Mouse (Mus musculus) stomach, embryonic 16.5 days (tissue): ENCODE measurements at regions not wholly inside any gene's neighbourhood (a gene's known extent, or its start where the extent isn't known, plus 50 kb on each side); places are given as distances from the start of the nearest gene placed in this dataset.

Experiments
- ATAC-seq: fragments of 200-750 bp; cut with Nextera tagmentation; 2 replicates; pipeline ENCODE4 v1.8.0; 2017; ENCODE audit warnings: moderate number of reproducible peaks, moderate TSS enrichment; ENCODE audit not compliant: insufficient read depth, low FRiP score
- H3K27ac ChIP-seq: fragments of 300-500 bp; sonication (generic); 2 replicates; pipeline ENCODE4 v1.5.1; 2014; ENCODE audit warnings: low read length
- H3K27me3 ChIP-seq: fragments of 300-500 bp; sonication (generic); 2 replicates; pipeline ENCODE4 v1.6.1; 2014; ENCODE audit warnings: low read length, control low read depth, mixed read lengths; ENCODE audit not compliant: control insufficient read depth, insufficient read depth
- H3K36me3 ChIP-seq: fragments of 300-500 bp; sonication (generic); 2 replicates; pipeline ENCODE4 v1.6.1; 2014; ENCODE audit warnings: low read length; ENCODE audit not compliant: control insufficient read depth, insufficient read depth
- H3K4me1 ChIP-seq: fragments of 300-500 bp; sonication (generic); 2 replicates; pipeline ENCODE4 v1.6.1; 2014; ENCODE audit warnings: low read length, control low read depth, mixed read lengths; ENCODE audit not compliant: control insufficient read depth, insufficient read depth
- H3K4me2 ChIP-seq: fragments of 300-500 bp; sonication (generic); 2 replicates; pipeline ENCODE4 v1.6.1; 2014; ENCODE audit warnings: low read depth, low read length, mixed read lengths
- H3K4me3 ChIP-seq: fragments of 300-500 bp; sonication (generic); replicated peaks from 2 replicates; pipeline ENCODE4 v1.5.1; 2014; ENCODE audit warnings: mild to moderate bottlenecking, low read length
- H3K9ac ChIP-seq: fragments of 300-500 bp; sonication (generic); 2 replicates; pipeline ENCODE4 v1.6.1; 2014; ENCODE audit warnings: low read length
- H3K9me3 ChIP-seq: fragments of 300-500 bp; sonication (generic); replicated peaks from 2 replicates; pipeline ENCODE4 v1.6.1; 2016; ENCODE audit warnings: low read length, control low read depth; ENCODE audit not compliant: control insufficient read depth
- WGBS: fragments of 180-500 bp; shearing (Covaris S2); extraction: QIAGEN DNeasy Blood & Tissue Kit; methylation state at CpG from one replicate; pipeline ENCODE4 v1.1.7; 2014; 5-methylcytosine and 5-hydroxymethylcytosine counted together

GRCm38 (mm10) chr3:60698189-60698588, 225.6 kb downstream of the Mbnl1 start:
- Histone ChIP-seq H3K4me2 (no peak overlapping the region), H3K27ac (no peak overlapping the region), H3K9ac (no peak overlapping the region), H3K36me3 (no peaks in the 10 kb centered on the region), H3K4me1 (no peaks in the 10 kb centered on the region), H3K9me3 (no peaks in the 10 kb centered on the region), H3K4me3 (no peak overlapping the region), H3K27me3 (no peaks in the 10 kb centered on the region)
- ATAC-seq = no peak

GRCm38 (mm10) chr3:60707139-60707538, 234.5 kb downstream of the Mbnl1 start:
- H3K4me2 ChIP-seq = no peak overlapping the region
- H3K27me3 ChIP-seq = no peaks in the 10 kb centered on the region
- no peak overlapping the region for H3K9ac ChIP-seq
- no peaks in the 10 kb centered on the region for H3K9me3 ChIP-seq
- H3K27ac ChIP-seq = no peak overlapping the region
- ATAC-seq = no peak
- H3K4me3 ChIP-seq = no peak overlapping the region
- WGBS = 92% methylated on average over 4 of the region's 4 CpGs
- H3K36me3 ChIP-seq = no peaks in the 10 kb centered on the region
- no peaks in the 10 kb centered on the region for H3K4me1 ChIP-seq

- Histone ChIP-seq H3K9me3 (no peaks in the 10 kb centered on the region), H3K27ac (no peak overlapping the region), H3K9ac (no peak overlapping the region), H3K4me1 (no peaks in the 10 kb centered on the region), H3K27me3 (no peaks in the 10 kb centered on the region), H3K4me3 (no peak overlapping the region), H3K4me2 (no peak overlapping the region), H3K36me3 (no peaks in the 10 kb centered on the region)
- 80% methylated on average over 4 of the region's 4 CpGs for WGBS
- no peak for ATAC-seq
Measured at GRCm38 (mm10) chr3:60712896-60713295, 240.3 kb downstream of the Mbnl1 start.

- no peaks in the 10 kb centered on the region for H3K27me3 ChIP-seq
- no peak overlapping the region for H3K27ac ChIP-seq
- no peak overlapping the region for H3K9ac ChIP-seq
- ATAC-seq = no peak
- no peaks in the 10 kb centered on the region for H3K4me1 ChIP-seq
- H3K36me3 ChIP-seq = no peaks in the 10 kb centered on the region
- no peaks in the 10 kb centered on the region for H3K9me3 ChIP-seq
- H3K4me2 ChIP-seq = no peak overlapping the region
- H3K4me3 ChIP-seq = no peak overlapping the region
Measured at GRCm38 (mm10) chr3:60720322-60720721, 247.7 kb downstream of the Mbnl1 start.

- no peak overlapping the region for H3K27ac ChIP-seq
- no peaks in the 10 kb centered on the region for H3K4me1 ChIP-seq
- WGBS = 89% methylated on average over 1 of the region's 1 CpGs
- no peak for ATAC-seq
- H3K4me2 ChIP-seq = no peak overlapping the region
- H3K9ac ChIP-seq = no peak overlapping the region
- no peak overlapping the region for H3K4me3 ChIP-seq
- no peaks in the 10 kb centered on the region for H3K36me3 ChIP-seq
- H3K9me3 ChIP-seq = no peaks in the 10 kb centered on the region
- no peaks in the 10 kb centered on the region for H3K27me3 ChIP-seq
Measured at GRCm38 (mm10) chr3:60731331-60731730, 258.7 kb downstream of the Mbnl1 start.

GRCm38 (mm10) chr3:60740543-60741294, 261.9 kb upstream of the P2ry1 start:
- no peak overlapping the region for H3K4me2 ChIP-seq
- H3K9ac ChIP-seq = no peak overlapping the region
- H3K9me3 ChIP-seq = no peaks in the 10 kb centered on the region
- no peaks in the 10 kb centered on the region for H3K36me3 ChIP-seq
- peak; percentile 88 for ATAC-seq
- no peak overlapping the region for H3K4me3 ChIP-seq
- no peaks in the 10 kb centered on the region for H3K4me1 ChIP-seq
- H3K27ac ChIP-seq = peak overlapping the region; percentile 48
- no peaks in the 10 kb centered on the region for H3K27me3 ChIP-seq

GRCm38 (mm10) chr3:60741379-60741778, 261.2 kb upstream of the P2ry1 start:
- no peaks in the 10 kb centered on the region for H3K9me3 ChIP-seq
- 55% methylated on average over 5 of the region's 5 CpGs for WGBS
- no peak overlapping the region for H3K4me2 ChIP-seq
- no peaks in the 10 kb centered on the region for H3K36me3 ChIP-seq
- H3K9ac ChIP-seq = no peak overlapping the region
- peak; percentile 50; the same call in 1 of the 2 replicates for ATAC-seq
- H3K4me3 ChIP-seq = no peak overlapping the region
- H3K27ac ChIP-seq = peak overlapping the region; percentile 81
- no peaks in the 10 kb centered on the region for H3K4me1 ChIP-seq
- H3K27me3 ChIP-seq = no peaks in the 10 kb centered on the region

- Histone ChIP-seq H3K27me3 (no peaks in the 10 kb centered on the region), H3K36me3 (no peaks in the 10 kb centered on the region), H3K4me3 (no peak overlapping the region), H3K4me2 (no peak overlapping the region), H3K27ac (peak overlapping the region; percentile 81), H3K9me3 (no peaks in the 10 kb centered on the region), H3K9ac (no peak overlapping the region), H3K4me1 (no peaks in the 10 kb centered on the region)
- WGBS = 80% methylated on average over 2 of the region's 2 CpGs
- ATAC-seq = no peak
Measured at GRCm38 (mm10) chr3:60742232-60742631, 260.4 kb upstream of the P2ry1 start.

- no peak overlapping the region for H3K4me3 ChIP-seq
- no peaks in the 10 kb centered on the region for H3K4me1 ChIP-seq
- WGBS = 92% methylated on average over 1 of the region's 1 CpGs
- H3K9ac ChIP-seq = no peak overlapping the region
- H3K36me3 ChIP-seq = no peaks in the 10 kb centered on the region
- H3K9me3 ChIP-seq = no peaks in the 10 kb centered on the region
- no peak overlapping the region for H3K27ac ChIP-seq
- H3K27me3 ChIP-seq = no peaks in the 10 kb centered on the region
- H3K4me2 ChIP-seq = no peak overlapping the region
- ATAC-seq = no peak
Measured at GRCm38 (mm10) chr3:60745075-60745474, 257.5 kb upstream of the P2ry1 start.
